Mouse (Mus musculus): ENCODE measurements around the gene Zbtb17. TPM values are rescaled to one million over a fixed set of nuclear protein-coding genes. Genes with fewer than 3 reads are reported as not detected.

The Zbtb17 gene
- total RNA-seq, 2 experiments from 2014 or later, result 16.2 to 20.0 TPM

GRCm38 (mm10) chr4:141458236-141458635 is 13.8 kb downstream of the Zbtb17 start:
- no peak for DNase-seq

GRCm38 (mm10) chr4:141458888-141459287 is 14.4 kb downstream of the Zbtb17 start:
- DNase-seq, result no peak

- no peak for DNase-seq
Measured at GRCm38 (mm10) chr4:141459766-141460165, 15.3 kb downstream of the Zbtb17 start.

GRCm38 (mm10) chr4:141460481-141460880 is 16.0 kb downstream of the Zbtb17 start:
- DNase-seq, result no peak

- DNase-seq, result no peak
Measured at GRCm38 (mm10) chr4:141461088-141461487, 16.6 kb downstream of the Zbtb17 start.

- no peak for DNase-seq
Measured at GRCm38 (mm10) chr4:141461576-141461975, 17.1 kb downstream of the Zbtb17 start.

- no peak for DNase-seq
Measured at GRCm38 (mm10) chr4:141463472-141463871, 19.0 kb downstream of the Zbtb17 start.

GRCm38 (mm10) chr4:141464722-141465121 is 20.3 kb downstream of the Zbtb17 start:
- DNase-seq, result no peak

- DNase-seq, result no peak
Measured at GRCm38 (mm10) chr4:141465512-141466288, 21.2 kb downstream of the Zbtb17 start.

- DNase-seq, result no peak
Measured at GRCm38 (mm10) chr4:141466289-141466795, 21.9 kb downstream of the Zbtb17 start.

GRCm38 (mm10) chr4:141466844-141467580 is 22.6 kb downstream of the Zbtb17 start:
- no peak for DNase-seq

GRCm38 (mm10) chr4:141467581-141467927 is 23.1 kb downstream of the Zbtb17 start:
- no peak for DNase-seq

GRCm38 (mm10) chr4:141468576-141468975 is 24.1 kb downstream of the Zbtb17 start:
- DNase-seq, result no peak

- DNase-seq, result no peak
Measured at GRCm38 (mm10) chr4:141469343-141469742, 24.9 kb downstream of the Zbtb17 start.

GRCm38 (mm10) chr4:141471491-141471890 is 27.0 kb downstream of the Zbtb17 start:
- no peak for DNase-seq

GRCm38 (mm10) chr4:141472641-141473321 is 28.3 kb downstream of the Zbtb17 start:
- no peak for DNase-seq

- DNase-seq, result no peak
Measured at GRCm38 (mm10) chr4:141474431-141474830, 30.0 kb downstream of the Zbtb17 start.

- no peak for DNase-seq
Measured at GRCm38 (mm10) chr4:141477681-141478102, 33.2 kb downstream of the Zbtb17 start.

GRCm38 (mm10) chr4:141478225-141478624 is 33.8 kb downstream of the Zbtb17 start:
- DNase-seq, result peak; percentile 69

GRCm38 (mm10) chr4:141478794-141479193 is 34.3 kb downstream of the Zbtb17 start:
- no peak for DNase-seq

GRCm38 (mm10) chr4:141479411-141479810 is 35.0 kb downstream of the Zbtb17 start:
- no peak for DNase-seq

GRCm38 (mm10) chr4:141484071-141484470 is 39.6 kb downstream of the Zbtb17 start:
- no peak for DNase-seq

GRCm38 (mm10) chr4:141487581-141487980 is 43.1 kb downstream of the Zbtb17 start:
- no peak for DNase-seq

Data from adrenal gland, postnatal 10 days (tissue).